Mouse (Mus musculus) hindbrain, embryonic 13.5 days (tissue): ENCODE data around the gene Ric3. TPM values are rescaled to one million over a fixed set of nuclear protein-coding genes. Genes with fewer than 3 reads are reported as not detected.

ENCODE experiments used
- ATAC-seq: fragments of 200-750 bp; cut with Nextera tagmentation; 2 replicates; pipeline ENCODE4 v1.8.0; 2017; ENCODE audit warnings: moderate TSS enrichment; ENCODE audit not compliant: low FRiP score
- H3K27ac ChIP-seq: fragments of 300-500 bp; sonication (generic); 2 replicates; pipeline ENCODE4 v1.5.1; 2015; ENCODE audit warnings: inconsistent platforms, mild to moderate bottlenecking, moderate library complexity
- H3K27me3 ChIP-seq: fragments of 300-500 bp; sonication (generic); 2 replicates; pipeline ENCODE4 v1.6.1; 2015; ENCODE audit warnings: mild to moderate bottlenecking, inconsistent platforms
- H3K36me3 ChIP-seq: fragments of 300-500 bp; sonication (generic); 2 replicates; pipeline ENCODE4 v1.6.1; 2015; ENCODE audit warnings: mild to moderate bottlenecking, inconsistent platforms
- H3K4me1 ChIP-seq: fragments of 300-500 bp; sonication (generic); replicated peaks from 2 replicates; pipeline ENCODE4 v1.6.1; 2015; ENCODE audit warnings: inconsistent platforms
- H3K4me2 ChIP-seq: fragments of 300-500 bp; sonication (generic); 2 replicates; pipeline ENCODE4 v1.6.1; 2015; ENCODE audit warnings: inconsistent platforms, mild to moderate bottlenecking, moderate library complexity
- H3K4me3 ChIP-seq: fragments of 300-500 bp; sonication (generic); 2 replicates; pipeline ENCODE4 v1.5.1; 2015; ENCODE audit warnings: mild to moderate bottlenecking, inconsistent platforms
- H3K9ac ChIP-seq: fragments of 300-500 bp; sonication (generic); 2 replicates; pipeline ENCODE4 v1.6.1; 2015; ENCODE audit warnings: mild to moderate bottlenecking, inconsistent platforms
- H3K9me3 ChIP-seq: fragments of 300-500 bp; sonication (generic); 2 replicates; pipeline ENCODE4 v1.6.1; 2016; ENCODE audit warnings: inconsistent platforms
- WGBS: fragments of 180-500 bp; shearing (Covaris S2); methylation state at CpG from one replicate; pipeline ENCODE4 v1.1.7; 2015; 5-methylcytosine and 5-hydroxymethylcytosine counted together
- polyA plus RNA-seq: library from polyadenylated mRNA; unstranded; fragments of >200 nt; fragmentation: Nextera tagmentation; extraction: Ambion mirVana; gene quantifications from 2 replicates; pipeline ENCODE4 v1.2.1, GENCODE M21; 2015

The Ric3 gene
- polyA plus RNA-seq, 1 experiment from 2014 or later, result 28.3 TPM

- ATAC-seq, result no peak
- Histone ChIP-seq H3K4me2 (no peak overlapping the region), H3K9me3 (no peaks in the 10 kb centered on the region), H3K9ac (no peak overlapping the region), H3K4me1 (no peaks in the 10 kb centered on the region), H3K27me3 (no peaks in the 10 kb centered on the region), H3K4me3 (no peak overlapping the region), H3K36me3 (peaks cover 21% of the 10 kb centered on the region), H3K27ac (no peak overlapping the region)
- WGBS, result 85% methylated on average over 8 of the region's 8 CpGs
These were observed 44.9 kb downstream of the Ric3 start for GRCm38 (mm10) chr7:109038121-109038735.

DNA sequence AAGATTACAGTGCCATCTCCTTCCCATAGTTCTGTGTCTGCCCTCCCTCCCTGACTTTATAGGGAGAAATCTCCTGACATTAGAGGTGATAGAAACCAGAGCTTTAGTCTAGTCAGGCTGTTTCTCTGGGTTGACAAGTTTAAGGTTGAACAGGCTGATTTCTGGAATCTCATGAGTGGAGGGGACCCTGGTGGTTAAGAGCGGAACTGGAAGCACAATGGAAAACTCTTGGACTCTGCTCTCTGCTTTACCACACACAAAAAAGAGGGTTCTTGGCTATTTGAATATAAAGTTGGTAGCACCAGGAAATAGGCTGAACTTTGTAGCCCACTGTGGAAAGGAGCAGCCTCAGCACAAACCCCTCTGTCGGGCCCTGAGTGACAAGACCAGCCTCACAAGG lies 51.1 kb downstream of the Ric3 start:
- Histone ChIP-seq H3K27me3 (no peaks in the 10 kb centered on the region), H3K9me3 (no peaks in the 10 kb centered on the region), H3K4me1 (no peaks in the 10 kb centered on the region), H3K9ac (no peak overlapping the region), H3K27ac (no peak overlapping the region), H3K36me3 (peaks cover 62% of the 10 kb centered on the region), H3K4me2 (no peak overlapping the region), H3K4me3 (no peak overlapping the region)
- 91% methylated on average over 2 of the region's 2 CpGs for WGBS
- ATAC-seq, result no peak

GRCm38 (mm10) chr7:109031331-109031730 lies 51.8 kb downstream of the Ric3 start:
- no peak for ATAC-seq
- Histone ChIP-seq H3K9ac (no peak overlapping the region), H3K4me2 (no peak overlapping the region)

DNA sequence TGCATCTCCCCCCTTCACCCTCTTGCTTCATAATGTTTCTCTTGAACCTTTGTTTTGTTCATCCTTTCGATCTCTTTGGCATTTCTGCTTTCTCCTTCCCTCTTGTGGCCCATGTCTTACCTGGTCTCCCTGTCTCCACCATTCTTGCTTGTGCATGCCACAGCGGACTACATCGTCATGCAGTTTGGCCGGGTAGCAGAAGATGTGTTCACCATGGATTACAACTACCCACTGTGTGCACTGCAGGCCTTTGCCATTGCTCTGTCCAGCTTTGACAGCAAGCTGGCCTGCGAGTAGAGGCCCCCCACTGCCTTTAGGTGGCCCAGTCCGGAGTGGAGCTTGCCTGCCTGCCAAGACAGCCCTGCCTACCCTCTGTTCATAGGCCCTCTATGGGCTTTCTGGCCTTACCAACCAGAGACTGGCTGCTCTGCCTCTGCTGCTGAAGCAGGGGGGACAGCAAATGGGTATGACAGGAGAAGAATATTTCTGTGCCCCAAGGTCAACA lies 53.1 kb downstream of the Ric3 start:
- Histone ChIP-seq H3K36me3 (peaks cover 82% of the 10 kb centered on the region), H3K9ac (no peak overlapping the region), H3K4me3 (no peak overlapping the region), H3K4me2 (no peak overlapping the region), H3K27ac (no peak overlapping the region), H3K9me3 (no peaks in the 10 kb centered on the region), H3K27me3 (no peaks in the 10 kb centered on the region), H3K4me1 (no peaks in the 10 kb centered on the region)
- ATAC-seq, result no peak
- WGBS, result 90% methylated on average over 6 of the region's 6 CpGs

More at GRCm38 (mm10) chr7:109031331-109031730, 51.8 kb downstream of the Ric3 start:
- Histone ChIP-seq H3K4me1 (no peaks in the 10 kb centered on the region), H3K9me3 (no peaks in the 10 kb centered on the region), H3K27ac (no peak overlapping the region), H3K4me3 (no peak overlapping the region), H3K36me3 (peaks cover 70% of the 10 kb centered on the region), H3K27me3 (no peaks in the 10 kb centered on the region)
- 94% methylated on average over 3 of the region's 3 CpGs for WGBS

DNA sequence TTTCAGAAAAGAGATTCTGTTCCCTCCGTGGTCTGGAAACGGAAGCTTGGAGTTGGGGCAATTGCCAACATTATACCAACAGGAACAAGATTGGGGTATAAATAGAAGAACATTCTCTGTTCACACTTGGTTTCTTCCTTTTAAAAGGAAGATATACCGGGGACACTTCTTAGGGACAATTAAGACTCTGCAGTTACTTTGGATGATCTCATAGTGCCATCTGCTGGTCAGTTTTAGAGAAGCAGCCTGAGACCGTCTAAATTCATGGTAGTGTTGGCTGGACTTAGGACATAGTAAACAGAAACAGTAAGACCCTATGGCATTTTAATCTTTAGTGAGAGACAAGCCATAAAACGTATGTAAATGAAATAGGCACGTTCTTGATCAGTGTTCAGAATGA lies 54.9 kb downstream of the Ric3 start:
- H3K36me3 ChIP-seq, result peaks cover 87% of the 10 kb centered on the region
- no peaks in the 10 kb centered on the region for H3K9me3 ChIP-seq
- no peak overlapping the region for H3K9ac ChIP-seq
- 31% methylated on average over 6 of the region's 6 CpGs for WGBS
- no peaks in the 10 kb centered on the region for H3K27me3 ChIP-seq
- no peak overlapping the region for H3K4me3 ChIP-seq
- H3K4me1 ChIP-seq, result no peaks in the 10 kb centered on the region
- H3K4me2 ChIP-seq, result no peak overlapping the region
- 0 out of 2 replicates have a peak overlapping the region, but pooled peaks have one; percentile 19 for H3K27ac ChIP-seq
- ATAC-seq, result 0 out of 2 replicates have a peak, but pooled peaks have one; percentile 13

- no peaks in the 10 kb centered on the region for H3K4me1 ChIP-seq
- no peaks in the 10 kb centered on the region for H3K27me3 ChIP-seq
- 96% methylated on average over 7 of the region's 7 CpGs for WGBS
- peaks cover 90% of the 10 kb centered on the region for H3K36me3 ChIP-seq
- no peak overlapping the region for H3K9ac ChIP-seq
- H3K27ac ChIP-seq, result 0 out of 2 replicates have a peak overlapping the region, but pooled peaks have one; percentile 19
- no peak overlapping the region for H3K4me3 ChIP-seq
- H3K4me2 ChIP-seq, result no peak overlapping the region
- no peak for ATAC-seq
- H3K9me3 ChIP-seq, result no peaks in the 10 kb centered on the region
These were observed 55.4 kb downstream of the Ric3 start for GRCm38 (mm10) chr7:109027721-109028120.

DNA sequence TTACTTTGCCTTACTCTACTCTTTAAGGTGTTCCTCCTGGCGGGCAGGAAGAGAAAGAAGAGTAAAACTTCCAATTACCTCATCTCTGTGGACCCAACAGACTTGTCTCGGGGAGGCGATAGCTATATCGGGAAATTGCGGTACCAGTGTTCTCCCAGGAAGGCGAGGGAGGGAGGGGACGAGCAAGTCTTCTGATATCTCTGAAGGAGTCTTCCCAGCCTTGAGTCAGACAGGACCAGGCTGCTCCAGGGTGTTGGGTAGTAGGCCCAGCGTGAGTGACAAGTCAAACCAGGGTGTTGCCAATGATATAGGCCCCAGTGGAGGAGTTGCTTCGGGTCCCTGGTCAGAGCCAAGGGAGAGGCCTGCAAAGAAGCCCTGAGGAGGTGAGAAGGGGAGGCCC lies 56.2 kb downstream of the Ric3 start:
- peaks cover 90% of the 10 kb centered on the region for H3K36me3 ChIP-seq
- no peaks in the 10 kb centered on the region for H3K4me1 ChIP-seq
- no peak overlapping the region for H3K4me3 ChIP-seq
- ATAC-seq, result no peak
- no peak overlapping the region for H3K9ac ChIP-seq
- H3K27me3 ChIP-seq, result no peaks in the 10 kb centered on the region
- WGBS, result 93% methylated on average over 9 of the region's 9 CpGs
- H3K27ac ChIP-seq, result no peak overlapping the region
- no peak overlapping the region for H3K4me2 ChIP-seq
- H3K9me3 ChIP-seq, result no peaks in the 10 kb centered on the region

GRCm38 (mm10) chr7:109025743-109026142 lies 57.4 kb downstream of the Ric3 start:
- Histone ChIP-seq H3K4me3 (no peak overlapping the region), H3K9me3 (no peaks in the 10 kb centered on the region), H3K27me3 (0 out of 2 replicates have a peak, but pooled peaks cover 1% of the 10 kb centered on the region), H3K9ac (no peak overlapping the region), H3K4me2 (no peak overlapping the region), H3K4me1 (no peaks in the 10 kb centered on the region), H3K27ac (no peak overlapping the region), H3K36me3 (peaks cover 81% of the 10 kb centered on the region)
- WGBS, result 94% methylated on average over 7 of the region's 7 CpGs
- ATAC-seq, result no peak

DNA sequence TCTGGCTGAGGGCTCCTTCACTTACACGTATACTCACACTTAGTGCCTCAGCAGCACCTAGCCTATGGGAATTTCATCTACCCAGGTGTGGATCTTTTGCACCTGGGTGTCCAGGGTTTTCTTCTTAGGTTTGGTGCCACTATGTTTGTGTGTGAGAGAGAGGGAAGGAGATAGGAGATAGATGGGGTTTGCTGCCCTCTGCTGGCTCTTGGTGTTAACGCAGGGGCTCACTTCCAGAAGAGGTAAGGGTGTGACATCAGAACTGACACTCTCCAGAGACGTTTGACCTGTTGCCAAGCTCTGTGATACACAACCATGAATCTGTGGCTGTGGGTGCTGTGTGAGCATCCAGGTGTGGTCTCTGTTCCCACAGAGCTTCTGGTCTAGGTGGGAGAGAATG lies 61.7 kb downstream of the Ric3 start:
- Histone ChIP-seq H3K9ac (peak overlapping the region; percentile 10; the same call in 1 of the 2 replicates), H3K4me2 (no peak overlapping the region), H3K4me3 (no peak overlapping the region), H3K27ac (no peak overlapping the region), H3K36me3 (peaks cover 47% of the 10 kb centered on the region), H3K27me3 (0 out of 2 replicates have a peak, but pooled peaks cover 4% of the 10 kb centered on the region), H3K4me1 (peaks cover 13% of the 10 kb centered on the region), H3K9me3 (no peaks in the 10 kb centered on the region)
- 19% methylated on average over 3 of the region's 3 CpGs for WGBS
- peak; percentile 23 for ATAC-seq

DNA sequence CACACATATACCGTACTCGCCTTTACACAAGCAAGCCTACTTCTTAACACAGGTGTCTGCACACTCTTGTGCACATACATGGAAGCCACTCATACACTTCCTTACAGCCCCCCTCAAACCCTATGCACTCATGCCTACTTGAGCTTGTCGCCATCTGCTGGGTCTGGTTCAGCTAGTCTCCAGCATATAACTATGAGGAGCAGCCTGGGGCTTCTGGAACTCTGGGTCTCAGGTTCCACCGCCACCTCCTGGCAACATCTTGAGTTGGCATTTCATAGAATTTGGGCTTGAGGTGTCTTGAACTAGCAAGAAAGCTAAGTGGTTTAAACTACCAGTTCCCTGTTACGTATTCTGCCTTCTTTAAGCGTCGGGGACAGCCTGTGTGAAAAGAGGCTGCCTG lies 63.9 kb downstream of the Ric3 start:
- Histone ChIP-seq H3K27ac (no peak overlapping the region), H3K4me1 (peaks cover 34% of the 10 kb centered on the region), H3K36me3 (peaks cover 26% of the 10 kb centered on the region), H3K9me3 (no peaks in the 10 kb centered on the region), H3K4me2 (no peak overlapping the region), H3K4me3 (no peak overlapping the region), H3K9ac (no peak overlapping the region), H3K27me3 (0 out of 2 replicates have a peak, but pooled peaks cover 4% of the 10 kb centered on the region)
- no peak for ATAC-seq
- WGBS, result 92% methylated on average over 7 of the region's 7 CpGs

- H3K9me3 ChIP-seq, result no peaks in the 10 kb centered on the region
- peak overlapping the region; percentile 16; the same call in 1 of the 2 replicates for H3K4me2 ChIP-seq
- peak overlapping the region; percentile 91 for H3K27ac ChIP-seq
- peak; percentile 62 for ATAC-seq
- WGBS, result 12% methylated on average over 5 of the region's 5 CpGs
- no peak overlapping the region for H3K4me3 ChIP-seq
- 0 out of 2 replicates have a peak, but pooled peaks cover 4% of the 10 kb centered on the region for H3K27me3 ChIP-seq
- peaks cover 62% of the 10 kb centered on the region for H3K4me1 ChIP-seq
- 0 out of 2 replicates have a peak overlapping the region, but pooled peaks have one; percentile 25 for H3K9ac ChIP-seq
- H3K36me3 ChIP-seq, result peaks cover 8% of the 10 kb centered on the region
These were observed 66.7 kb downstream of the Ric3 start for GRCm38 (mm10) chr7:109016378-109016923.

- Histone ChIP-seq H3K27ac (no peak overlapping the region), H3K4me3 (no peak overlapping the region), H3K27me3 (peaks cover 5% of the 10 kb centered on the region), H3K4me2 (no peak overlapping the region), H3K4me1 (peaks cover 75% of the 10 kb centered on the region), H3K9me3 (no peaks in the 10 kb centered on the region), H3K9ac (no peak overlapping the region), H3K36me3 (peaks cover 3% of the 10 kb centered on the region; the same call in 1 of the 2 replicates)
- no peak for ATAC-seq
- 80% methylated on average over 7 of the region's 7 CpGs for WGBS
These were observed 68.3 kb downstream of the Ric3 start for GRCm38 (mm10) chr7:109014851-109015250.
